Mouse (Mus musculus): ENCODE results near the gene Clnk.

Clnk gene

DNA sequence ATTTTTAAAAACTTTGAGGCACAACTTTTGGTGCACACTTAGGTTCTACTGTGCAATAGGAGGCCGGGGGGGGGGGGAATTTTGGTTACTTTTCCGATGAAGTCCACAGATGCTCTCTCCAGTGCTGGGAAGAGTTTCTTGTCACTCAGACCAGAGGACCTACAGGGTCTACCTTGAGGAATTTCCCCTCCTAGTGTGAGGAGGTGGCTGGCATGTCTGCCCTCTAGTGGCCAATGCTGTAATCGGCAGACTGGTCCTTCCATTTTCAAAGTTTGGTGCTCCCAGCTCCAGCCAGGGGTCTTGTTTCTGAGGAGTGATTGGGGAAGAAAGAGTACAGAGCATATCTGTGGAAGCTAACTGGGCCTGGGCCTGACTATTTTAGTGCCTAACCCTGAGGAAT, 121.7 kb downstream of the Clnk start:
- no peak for ATAC-seq (ENCODE audit: low TSS enrichment)

DNA sequence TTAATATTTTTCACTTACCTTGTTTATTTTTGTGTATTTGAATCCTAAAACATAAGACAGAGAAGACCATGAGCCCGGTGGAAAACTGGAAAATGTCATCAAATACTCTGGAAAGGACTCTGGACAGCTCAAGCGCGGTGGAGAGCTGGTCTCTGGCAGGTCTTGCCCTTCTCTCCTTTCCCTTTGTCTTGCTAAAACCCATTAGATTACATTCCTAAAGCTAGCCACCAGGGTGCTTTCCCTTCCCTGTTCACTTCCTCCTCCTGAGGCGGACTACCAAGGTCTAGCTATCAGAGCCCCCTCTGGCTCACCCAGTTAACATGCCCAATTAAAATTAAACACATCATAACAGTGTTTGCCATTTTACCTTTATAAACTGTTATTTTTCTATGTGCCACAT, 123.9 kb downstream of the Clnk start:
- ATAC-seq (ENCODE audit: low TSS enrichment): no peak

DNA sequence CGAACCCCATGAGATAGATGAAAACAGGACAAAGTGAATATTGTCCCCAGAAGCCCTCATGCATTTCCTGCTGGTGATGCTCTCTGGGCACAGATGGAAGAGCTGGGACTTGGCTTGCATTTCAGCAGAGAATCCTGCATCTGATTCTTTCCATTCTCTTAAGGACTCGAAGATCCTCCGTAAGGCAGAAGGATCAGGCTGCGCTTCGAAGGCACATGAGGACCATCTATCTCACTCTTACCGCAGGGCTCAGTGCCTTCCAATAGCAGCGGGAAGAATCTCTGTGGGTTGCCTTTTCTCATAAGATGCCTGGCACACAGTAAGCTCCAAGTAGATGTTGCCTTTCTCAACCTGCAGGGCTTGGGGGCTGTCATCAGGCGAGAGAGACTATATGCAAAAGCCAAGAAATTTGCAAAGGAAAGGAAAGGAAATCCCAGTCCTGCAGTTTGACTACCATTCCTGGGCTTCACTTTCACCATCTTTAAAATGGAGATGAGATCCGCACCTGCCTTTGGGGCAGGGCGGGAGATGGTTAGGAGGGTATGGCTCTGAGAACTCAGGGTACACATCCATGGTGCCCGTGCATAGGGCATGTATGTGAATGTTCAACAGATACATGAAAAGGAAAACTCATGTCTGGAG, 167.6 kb downstream of the Clnk start:
- ATAC-seq (ENCODE audit: low TSS enrichment): peak; percentile 79

DNA sequence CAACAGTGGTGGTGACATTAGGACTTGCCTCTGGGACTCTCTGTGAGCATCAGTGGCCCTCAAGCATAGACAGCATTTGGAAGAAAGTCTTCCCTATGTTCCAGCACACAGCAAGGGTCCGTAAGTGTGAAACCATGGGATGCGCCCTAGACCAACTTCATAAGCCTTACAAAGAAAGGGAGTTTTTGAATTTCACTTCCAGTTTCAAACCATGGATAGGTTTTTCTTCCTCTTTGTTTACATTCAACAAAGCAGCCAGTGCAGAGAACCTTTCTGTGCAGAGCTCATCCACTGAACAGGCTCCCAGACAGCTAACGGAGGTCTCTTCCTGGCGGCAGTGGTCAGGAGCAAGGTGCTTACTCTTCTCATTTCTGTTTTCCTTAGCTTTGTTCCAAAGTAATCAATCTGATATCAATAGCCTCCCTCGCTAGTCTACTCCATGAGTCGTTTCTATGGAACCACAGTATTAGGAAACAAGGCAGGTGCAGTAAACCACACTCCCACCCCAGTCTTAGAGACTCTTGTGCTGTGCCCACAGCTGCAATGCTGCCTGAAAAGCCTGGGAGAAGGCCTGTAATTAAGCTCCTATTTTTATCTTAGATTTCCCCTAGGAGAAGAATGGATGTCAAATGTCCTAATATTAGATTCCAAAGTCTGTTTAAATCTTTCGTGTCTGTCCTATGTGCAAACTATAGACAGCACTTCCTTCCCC, 169.1 kb downstream of the Clnk start:
- peak; percentile 44 for ATAC-seq (ENCODE audit: low TSS enrichment)

DNA sequence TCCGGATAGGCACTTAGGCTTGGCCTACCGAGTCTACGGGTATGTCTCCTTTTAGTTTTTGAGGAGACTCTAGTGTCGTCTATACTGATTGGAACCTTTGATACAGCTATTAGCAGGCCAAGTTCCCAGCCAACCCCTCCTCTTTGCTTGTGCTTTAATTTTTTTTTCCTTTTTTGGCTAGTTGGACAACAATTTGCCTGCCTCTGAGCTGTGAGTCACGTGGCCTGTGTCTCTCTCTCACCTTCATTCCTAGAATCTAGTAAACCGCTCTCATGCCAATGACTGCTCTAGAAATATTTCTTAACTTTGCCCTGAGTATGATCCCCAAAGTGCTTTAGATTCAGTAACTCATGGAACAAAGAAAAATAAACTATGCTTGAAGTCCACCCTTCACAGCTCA, 173.7 kb downstream of the Clnk start:
- ATAC-seq (ENCODE audit: low TSS enrichment): no peak

DNA sequence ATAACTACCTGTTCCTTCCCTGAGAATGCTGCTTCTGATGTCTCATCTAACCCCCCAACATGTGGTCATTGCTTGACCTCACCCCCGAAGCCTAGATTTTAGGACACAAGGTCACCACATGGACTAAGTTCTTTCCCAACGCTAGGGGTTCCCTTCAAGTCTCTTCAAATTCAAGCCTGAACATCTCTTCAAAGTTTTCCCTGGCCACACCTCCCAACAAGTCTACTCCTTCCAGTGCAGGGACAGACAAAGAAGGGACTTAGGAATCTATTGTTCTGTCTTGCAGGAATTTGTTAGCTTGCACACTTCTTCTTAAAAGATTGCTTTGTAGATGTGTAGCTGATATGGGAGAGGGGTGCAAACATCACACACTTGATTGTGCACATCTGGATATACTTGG, 174.5 kb downstream of the Clnk start:
- no peak for ATAC-seq (ENCODE audit: low TSS enrichment)

DNA sequence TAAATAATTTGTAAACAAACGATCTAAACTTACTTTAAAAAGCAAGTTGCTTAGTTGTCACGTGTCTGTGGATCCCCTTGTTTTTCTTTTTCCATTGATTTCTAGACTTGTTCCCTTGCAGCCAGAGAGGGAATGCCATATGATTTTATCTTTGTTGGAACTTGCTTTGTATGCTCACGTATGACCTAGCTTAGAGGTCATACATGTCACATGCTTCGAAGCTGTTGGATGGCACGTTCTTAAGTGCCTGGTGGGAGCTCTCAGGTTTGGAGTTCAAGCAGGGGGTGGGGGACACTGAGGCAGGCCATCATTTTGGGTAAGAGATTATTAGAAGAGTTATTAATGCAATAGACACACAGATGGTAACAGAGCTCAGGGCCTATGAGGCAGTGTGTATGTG, 178.1 kb downstream of the Clnk start:
- no peak for ATAC-seq (ENCODE audit: low TSS enrichment)

DNA sequence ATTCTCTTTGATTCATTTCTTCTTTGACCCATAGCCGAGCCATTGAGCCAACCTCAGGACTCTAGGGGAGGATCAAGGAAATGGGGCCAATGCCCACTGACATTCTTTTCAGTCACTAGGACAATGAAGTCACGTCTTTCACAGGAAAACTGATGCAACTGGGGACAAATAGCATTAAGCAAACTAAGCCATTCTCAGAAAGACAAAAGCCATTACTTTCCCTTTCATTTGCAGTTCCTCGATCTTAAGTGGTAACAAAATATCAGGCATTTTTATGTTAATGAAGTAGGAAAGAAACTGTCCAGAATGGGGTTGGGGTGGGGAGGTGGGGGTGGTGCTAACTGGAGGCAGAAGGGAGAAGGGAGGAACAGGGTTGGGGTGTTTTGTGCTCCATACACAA, 178.6 kb downstream of the Clnk start:
- ATAC-seq (ENCODE audit: low TSS enrichment): no peak

DNA sequence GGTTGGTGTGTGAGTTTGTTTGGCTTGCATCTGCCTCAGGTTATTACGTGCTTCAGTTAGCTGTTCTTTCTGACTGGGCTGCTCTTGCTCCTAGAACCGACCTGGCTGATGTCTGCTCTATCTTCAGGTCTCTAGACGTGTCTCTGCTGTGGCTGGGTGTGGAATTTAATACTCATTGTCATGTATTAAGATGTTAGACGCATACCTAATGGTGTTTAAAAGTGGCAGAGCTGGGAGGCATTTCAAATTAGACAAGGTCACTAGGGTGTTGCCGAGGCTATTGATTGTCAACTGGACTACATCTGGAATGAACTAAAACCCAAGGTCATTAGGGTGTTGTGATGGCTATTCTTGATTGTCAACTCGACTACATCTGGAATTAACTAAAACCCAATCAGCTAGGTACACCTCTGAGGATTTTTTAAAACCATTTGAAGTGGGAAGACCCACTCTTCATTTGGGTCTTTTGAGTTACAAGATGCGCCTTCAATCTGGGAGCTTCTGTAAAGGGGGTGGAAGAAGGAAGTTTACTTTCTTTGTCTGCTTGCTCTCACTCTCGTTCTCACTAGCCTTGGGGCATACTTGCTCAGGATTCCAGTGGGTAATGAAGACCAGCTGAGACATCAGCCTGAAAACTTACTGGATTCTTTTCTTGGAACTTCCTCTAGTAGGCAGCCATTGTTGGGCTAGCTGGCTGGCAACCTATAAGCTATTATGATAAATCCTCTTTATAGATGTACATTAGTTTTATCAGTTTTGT, 179.8 kb downstream of the Clnk start:
- ATAC-seq (ENCODE audit: low TSS enrichment): no peak

DNA sequence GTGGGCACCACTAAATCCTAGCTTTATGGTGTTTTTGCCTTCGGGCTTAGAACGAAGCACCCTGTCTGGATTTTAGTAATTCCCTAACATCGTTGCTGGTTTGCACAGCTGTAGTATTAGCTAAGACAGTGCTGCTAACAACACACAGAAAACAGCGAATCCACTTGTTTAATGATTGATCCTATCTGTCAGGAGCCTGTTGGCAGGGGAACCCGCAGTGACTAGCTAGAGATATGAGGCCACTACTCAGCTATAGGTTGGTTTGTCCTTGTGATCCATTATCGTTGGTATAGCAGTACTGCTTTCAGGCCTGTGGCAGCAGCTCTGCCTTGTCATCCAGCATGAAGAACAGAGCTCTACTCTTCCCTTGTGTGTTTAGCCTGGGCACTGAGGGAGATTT, 183.8 kb downstream of the Clnk start:
- no peak for ATAC-seq (ENCODE audit: low TSS enrichment)

DNA sequence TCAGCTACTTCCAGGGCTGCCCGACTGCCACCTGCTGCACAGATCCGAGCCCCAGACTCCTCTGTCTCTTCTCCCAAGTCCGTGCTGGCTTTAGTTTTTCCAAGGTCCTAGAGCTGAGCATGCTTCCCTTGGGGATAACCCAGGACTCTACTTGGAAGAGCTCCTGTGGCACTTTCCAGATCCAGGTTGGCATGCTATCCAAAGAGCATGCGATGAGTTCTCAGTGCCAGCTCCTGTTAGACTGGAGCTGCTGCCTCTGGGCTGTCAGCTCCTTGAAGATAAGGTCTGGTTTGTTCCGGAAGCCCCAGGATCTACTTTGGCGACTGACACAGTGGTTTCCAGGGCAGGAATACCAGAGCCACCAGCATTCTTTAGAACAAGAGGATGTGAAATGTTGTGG, 187.4 kb downstream of the Clnk start:
- ATAC-seq (ENCODE audit: low TSS enrichment): no peak

DNA sequence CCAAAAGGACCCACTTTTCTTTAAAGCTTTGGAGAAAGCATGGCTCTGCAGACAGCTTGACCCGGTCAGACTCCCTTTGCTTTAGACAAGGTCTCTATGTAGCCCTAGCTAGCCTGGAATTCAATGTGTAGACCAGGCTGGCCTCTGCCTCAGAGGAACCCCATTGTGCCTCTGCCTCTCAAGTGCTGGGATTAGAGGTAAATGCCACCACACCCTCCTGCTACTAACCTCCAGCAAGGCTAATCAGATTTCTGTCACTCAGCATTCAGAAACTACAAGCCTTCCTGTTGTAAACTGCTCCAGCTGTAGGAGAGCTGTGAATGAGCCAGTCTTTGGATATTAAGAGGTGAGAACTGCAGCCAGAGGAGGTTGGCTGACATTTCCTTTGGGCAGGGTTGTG, 188.9 kb downstream of the Clnk start:
- no peak for ATAC-seq (ENCODE audit: low TSS enrichment)

DNA sequence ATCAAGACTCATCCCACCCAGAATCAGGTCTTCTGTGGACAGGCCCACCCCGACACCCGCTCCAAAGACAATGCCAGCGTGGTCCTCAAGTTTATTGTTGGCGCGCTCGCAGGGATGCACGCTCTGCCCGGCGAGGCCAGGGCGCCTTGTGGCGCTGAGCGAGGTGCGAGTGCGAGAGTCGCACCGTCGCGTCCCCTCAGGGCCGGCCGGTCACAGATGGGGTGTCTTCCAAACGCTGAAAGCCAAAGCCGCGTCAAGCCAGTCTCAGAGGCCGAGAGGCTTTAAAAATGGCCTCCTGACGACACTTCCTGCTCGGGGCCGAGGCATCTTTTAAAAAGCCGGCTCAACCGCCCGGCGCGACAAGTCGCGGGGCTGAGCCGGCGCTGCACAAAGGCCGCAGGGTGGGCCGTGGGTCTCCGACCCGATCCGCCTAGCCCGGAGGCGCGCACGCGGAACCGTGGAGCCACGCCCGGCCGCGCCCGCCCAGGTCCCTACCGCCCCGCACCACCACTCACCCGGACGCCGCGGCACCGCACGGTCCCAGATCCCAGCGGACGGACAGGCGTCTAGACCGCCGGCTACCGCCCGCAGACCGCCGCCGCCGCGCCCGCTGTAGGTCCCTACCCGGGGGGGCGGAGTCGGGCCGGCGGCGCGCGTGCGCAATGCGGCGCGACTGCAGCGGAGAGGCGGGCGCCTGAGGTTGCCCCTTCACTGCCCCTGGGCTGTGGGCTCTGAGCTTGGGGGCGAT, 192.3 kb downstream of the Clnk start, which contains the start of gene Zfp518b:
Zfp518b (minus strand) TSS at position 663 of the 748 bp plus-strand sequence.
- ATAC-seq (ENCODE audit: low TSS enrichment): peak; percentile 89

DNA sequence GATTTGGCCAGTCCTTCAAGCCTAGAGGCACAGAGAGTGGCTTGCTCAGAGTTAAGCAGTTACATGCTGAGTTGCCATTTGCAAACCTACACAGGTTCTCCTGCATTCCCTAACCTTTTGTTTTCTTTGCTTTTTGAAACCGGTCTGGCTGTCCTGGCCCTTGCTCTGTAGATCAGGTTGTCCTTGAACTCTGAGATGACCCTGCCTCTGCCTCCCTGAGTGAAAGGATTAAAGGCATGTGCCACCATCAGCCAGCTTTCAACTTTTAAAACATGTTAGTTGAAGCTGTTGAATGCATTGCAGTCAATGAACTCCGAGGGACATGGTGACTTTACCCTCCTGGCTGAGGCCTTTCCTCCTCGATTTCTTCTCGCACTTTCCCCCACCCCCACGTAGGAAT, 217.8 kb downstream of the Clnk start:
- ATAC-seq (ENCODE audit: low TSS enrichment): no peak

All from frontal cortex, adult (tissue).